Mouse (Mus musculus) heart, postnatal 10 days (tissue): ENCODE measurements around the gene Prkab1. TPM values are rescaled to one million over a fixed set of nuclear protein-coding genes. Genes with fewer than 3 reads are reported as not detected.

Experiments used
- DNase-seq, 2 experiments: peaks; one replicate each; pipeline ENCODE4 v3.0.0; 2021
- intact Hi-C: fragments of 180-260 bp; cut with DNase I; formaldehyde crosslinking; loops from one replicate; pipeline ENCODE4 v1.15.1; 2025
- total RNA-seq, 2 experiments: library from RNA; stranded (reverse); gene quantifications; 2 replicates each; pipeline ENCODE4 v1.2.3; 2021

The Prkab1 gene
- total RNA-seq, 2 experiments from 2014 or later, result 61.9 to 71.1 TPM

DNA sequence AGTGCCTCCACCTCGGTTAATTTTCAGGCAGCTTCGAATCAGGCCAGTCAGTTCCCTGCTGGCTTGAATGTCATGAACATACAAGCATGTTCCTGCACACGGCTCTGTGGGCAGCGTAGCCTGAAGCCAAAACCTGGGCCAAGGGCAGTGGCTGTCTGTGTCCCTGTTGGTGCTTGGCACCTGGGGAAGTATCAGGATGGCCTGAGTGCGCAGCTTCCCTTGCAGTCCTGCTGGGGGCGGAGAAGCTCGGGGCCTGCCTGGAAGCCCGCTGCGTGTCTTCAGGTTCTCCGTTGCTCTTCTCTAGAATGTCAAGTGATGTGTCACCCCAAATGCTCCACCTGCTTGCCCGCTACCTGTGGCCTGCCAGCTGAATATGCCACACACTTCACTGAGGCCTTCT is 39.2 kb downstream of the Prkab1 start:
- intact Hi-C loops, result no loop called here
- no peak for DNase-seq

DNA sequence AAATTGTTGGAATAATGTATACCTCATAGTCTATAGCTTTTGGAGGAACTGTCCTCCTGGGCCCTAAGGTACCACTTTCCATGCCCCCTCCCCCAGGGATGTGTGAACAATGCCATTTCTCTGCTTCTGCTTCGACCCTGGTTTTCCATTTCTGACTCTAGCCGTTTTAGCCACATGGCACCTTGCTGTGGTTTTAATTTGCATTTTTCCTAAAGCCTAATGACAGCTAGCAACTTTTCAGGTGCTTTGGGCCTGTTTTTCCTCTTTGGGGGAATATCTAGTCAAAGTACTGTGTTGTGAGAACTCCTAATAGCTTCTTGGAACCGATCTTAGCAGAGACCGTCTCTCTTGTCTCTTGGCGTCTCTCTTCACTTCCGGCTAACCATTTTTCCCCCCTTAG is 39.9 kb downstream of the Prkab1 start:
- intact Hi-C loops, result no loop called here

DNA sequence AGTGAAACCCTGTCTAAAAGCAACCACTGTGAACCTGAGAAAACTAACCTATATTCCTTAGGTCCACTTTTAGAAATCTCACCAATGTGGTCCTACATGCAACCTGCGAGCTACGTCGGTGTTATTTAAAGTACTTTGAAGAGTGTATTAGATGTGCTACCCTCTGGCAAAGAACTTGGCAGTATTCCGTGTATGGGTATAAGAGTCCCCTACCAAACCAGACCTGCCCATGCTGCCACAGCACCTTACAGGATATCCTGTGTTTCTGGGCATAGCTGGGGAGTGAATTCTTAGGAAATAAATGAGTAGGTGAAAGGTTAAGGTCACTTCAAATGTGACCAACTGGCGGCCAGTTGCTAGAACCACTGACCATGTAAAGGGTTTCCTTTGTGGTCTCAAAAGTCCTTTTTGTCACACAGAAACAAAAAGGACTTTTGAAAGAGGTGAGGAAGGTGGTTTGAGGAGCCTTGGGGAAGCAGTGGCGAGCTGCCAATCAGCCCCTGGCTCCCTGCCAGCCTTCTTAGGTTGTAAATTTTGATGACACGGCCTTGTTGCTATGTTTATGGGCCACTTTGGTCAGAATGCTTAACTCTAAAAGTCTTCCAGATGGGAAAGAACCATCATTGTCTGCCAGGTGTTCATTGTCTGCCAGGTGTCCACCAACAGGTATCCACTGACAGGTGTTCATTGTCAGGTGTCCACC is 41.5 kb downstream of the Prkab1 start:
- intact Hi-C loops, result no loop called here
- DNase-seq, result peak in 1 of 2 experiments; percentile 45

More for the DNA sequence above, 39.9 kb downstream of the Prkab1 start:
- DNase-seq, result no peak

DNA sequence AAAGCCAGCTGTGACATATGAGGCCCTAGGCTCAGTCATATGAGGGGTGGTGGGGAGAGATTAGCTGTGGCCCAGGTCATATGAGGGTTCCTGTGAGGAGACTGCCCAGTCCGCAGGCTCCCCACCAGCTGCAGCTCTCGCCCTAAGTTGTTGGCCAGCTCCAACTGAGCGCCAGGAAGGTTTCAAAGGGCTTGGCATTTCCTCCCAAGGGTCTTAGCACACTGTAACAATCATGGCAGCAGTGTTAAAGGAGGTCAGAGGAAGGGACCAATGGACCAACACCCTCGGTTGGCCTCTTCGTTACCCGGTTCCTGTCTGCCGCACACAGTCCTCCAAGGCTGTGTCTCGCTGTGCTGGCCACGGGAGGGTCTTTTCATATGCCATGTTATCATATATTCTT is 43.8 kb downstream of the Prkab1 start:
- intact Hi-C loops, result no loop called here
- DNase-seq, result peak in 1 of 2 experiments; percentile 30

DNA sequence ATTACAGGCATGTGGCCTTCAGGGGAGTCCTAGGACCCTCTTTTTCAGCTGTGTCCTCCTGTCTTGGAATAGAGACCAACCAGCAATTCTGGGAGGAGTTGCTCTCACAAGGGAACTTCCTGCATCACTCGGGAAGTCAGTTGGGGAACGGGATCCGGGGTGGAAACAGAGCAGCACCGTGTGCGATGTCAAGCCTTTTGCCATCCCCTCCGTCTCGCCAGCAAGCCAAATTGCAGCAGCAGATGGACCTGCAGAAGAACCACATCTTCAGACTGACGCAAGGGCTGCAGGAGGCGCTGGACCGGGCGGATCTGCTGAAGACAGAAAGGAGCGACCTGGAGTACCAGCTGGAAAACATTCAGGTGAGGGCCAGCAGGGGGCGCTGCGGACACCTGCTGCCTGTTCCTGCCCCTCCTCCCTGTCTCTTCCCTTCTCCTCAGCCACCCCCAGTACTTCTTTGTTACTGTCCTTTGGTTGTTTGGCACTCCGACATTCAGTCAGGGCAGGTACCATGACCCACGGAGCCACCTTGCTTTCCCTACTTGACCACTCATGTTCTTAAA is 45.1 kb downstream of the Prkab1 start:
- intact Hi-C loops, result no loop called here
- peak in 1 of 2 experiments; percentile 15 for DNase-seq

DNA sequence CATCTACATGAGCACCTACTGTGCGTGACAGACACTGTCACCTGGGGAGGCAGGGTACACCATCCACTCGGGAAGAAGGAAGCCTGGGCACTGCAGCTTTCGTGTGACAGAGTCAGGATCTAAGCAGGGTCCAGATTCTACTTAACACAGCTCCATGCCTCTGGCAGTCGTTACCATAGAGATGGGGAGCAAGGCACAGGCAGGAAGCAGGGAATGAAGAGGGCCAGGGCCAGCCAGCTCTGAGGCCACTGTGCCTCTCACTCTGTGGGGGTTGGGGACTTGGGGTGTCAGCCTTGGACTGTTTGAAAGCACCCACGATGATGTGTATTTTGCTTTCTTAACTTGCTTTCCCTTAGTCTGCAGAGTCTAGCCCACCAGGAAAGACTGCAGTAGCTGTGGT is 46.1 kb downstream of the Prkab1 start:
- intact Hi-C loops, result no loop called here
- no peak for DNase-seq

DNA sequence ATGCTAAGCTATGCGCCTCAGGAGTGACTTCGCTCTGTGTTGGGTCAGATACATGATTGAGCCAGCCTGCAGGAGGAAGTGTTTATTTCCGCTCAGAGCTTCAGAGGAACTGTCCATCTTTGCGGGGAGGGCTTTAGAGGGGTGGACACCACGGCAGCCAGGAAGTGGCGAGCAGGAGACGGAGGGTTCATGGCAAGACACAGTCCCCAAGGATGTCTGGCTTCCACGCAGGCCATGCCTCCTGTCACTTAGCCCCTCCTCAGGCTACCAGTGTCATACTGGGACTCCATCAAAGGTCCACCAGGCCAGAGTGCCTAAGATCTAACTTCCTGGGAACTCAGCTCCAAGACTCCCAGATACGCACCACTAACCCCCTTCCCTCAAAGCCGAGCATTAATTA is 46.6 kb downstream of the Prkab1 start:
- DNase-seq, result peak; percentile 49 to 58
- intact Hi-C loops, result no loop called here

DNA sequence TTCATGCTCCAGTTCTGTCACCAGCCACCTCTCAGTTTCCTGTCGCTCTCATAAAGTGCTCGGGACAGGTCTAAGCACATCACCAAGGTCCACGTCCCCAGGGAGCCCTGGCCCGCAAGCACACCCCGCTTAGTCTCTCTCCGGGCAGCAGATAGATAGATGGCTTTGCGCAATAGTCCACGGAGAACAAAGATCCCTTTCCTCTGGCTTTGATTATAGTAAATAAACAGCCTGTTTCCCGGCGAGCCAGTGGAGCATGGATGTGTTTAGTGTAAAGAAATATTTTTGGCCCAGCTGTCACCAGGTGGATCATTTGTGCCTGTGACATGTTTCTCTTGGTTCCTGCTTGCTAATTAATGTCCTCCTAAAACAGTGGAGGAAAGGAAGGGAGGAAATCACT is 47.0 kb downstream of the Prkab1 start:
- intact Hi-C loops, result no loop called here
- DNase-seq, result no peak

DNA sequence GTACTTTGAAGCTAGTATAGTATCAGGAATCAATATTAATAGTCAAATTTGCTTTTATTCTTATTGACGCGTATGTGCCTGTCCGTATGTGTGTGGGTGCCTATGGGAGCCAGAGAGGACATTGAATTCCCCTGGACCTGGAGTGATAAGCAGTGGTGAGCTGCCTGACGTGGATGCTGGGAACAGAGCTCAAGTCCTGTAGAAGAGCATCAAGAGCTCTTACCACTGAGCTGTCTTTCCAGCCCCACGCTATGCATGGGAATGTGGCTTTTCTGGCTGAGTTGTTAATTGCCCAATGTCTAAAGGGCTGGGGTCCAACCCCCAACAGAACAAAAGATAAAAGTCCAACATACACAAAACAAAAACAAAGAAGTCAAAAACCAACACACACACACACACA is 47.9 kb downstream of the Prkab1 start:
- intact Hi-C loops, result no loop called here
- no peak for DNase-seq

DNA sequence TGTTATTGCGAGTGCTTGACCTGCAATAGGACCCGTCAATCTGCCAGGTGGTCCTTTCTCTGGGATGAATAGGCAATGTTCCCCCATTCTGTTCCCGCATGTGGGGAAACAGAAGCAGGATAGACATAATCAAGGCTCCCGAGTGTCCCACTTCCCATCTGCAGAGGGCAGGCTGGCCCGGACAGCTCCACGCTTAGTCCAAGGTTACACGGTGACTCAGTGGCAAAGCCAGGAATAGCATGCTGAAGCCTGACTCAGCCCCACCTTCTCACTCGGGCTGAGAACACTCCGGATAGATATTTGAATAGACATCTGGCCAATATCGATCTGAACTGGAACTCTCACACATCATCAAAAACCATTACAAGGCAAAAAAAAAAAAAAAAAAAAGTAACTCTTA is 48.6 kb downstream of the Prkab1 start:
- intact Hi-C loops, result no loop called here
- DNase-seq, result no peak

DNA sequence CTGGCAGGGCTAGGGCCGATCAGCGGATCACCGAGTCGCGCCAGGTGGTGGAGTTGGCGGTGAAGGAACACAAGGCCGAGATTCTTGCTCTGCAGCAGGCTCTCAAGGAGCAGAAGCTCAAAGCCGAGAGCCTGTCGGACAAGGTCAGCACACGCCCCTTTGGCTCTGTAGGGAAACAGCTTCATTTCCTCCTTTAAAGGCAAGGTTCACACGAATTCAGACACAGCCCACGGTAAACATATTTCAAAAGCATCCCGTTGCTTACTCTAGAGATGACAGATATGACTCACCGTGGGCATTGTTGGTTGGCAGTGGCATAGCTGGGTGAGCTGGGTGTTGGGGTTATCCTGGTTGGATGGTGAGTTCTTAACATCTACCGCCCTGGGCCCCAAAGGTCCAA is 53.1 kb downstream of the Prkab1 start:
- intact Hi-C loops, result no loop called here
- DNase-seq, result no peak

Other genes starting within 250 kb of the Prkab1 start
- 1 to 10 TPM; 9.6 to 9.8 TPM for gene Cit, start 179.2 kb downstream of the Prkab1 start, total RNA-seq
- not detected for gene Tmem233, start 58.7 kb upstream of the Prkab1 start, total RNA-seq